Mouse (Mus musculus) liver, adult 2 months (tissue): ENCODE measurements around the gene Ifit3b. TPM values are rescaled to one million over a fixed set of nuclear protein-coding genes. Genes with fewer than 3 reads are reported as not detected.
"Not testable (repeated sequence)": the region's sequence is repeated elsewhere in the genome, so short reads cannot be mapped to it uniquely, and the experiment has no call there.

Experiments
- DNase-seq: peaks from one replicate; pipeline ENCODE4 v3.0.0-alpha.2; 2011; ENCODE audit warnings: low read depth, low spot score; ENCODE audit errors: extremely low read depth
- H3K27ac ChIP-seq: fragments of 200-500 bp; replicated peaks from 2 replicates; pipeline ENCODE4 v1.5.1; 2012; ENCODE audit warnings: low read depth, mild to moderate bottlenecking, control low read depth, inconsistent platforms, low read length; ENCODE audit not compliant: insufficient read depth
- H3K27me3 ChIP-seq: fragments of 200-500 bp; 2 replicates; pipeline ENCODE4 v1.6.1; 2012; ENCODE audit warnings: mild to moderate bottlenecking, moderate library complexity, low read length, inconsistent platforms; ENCODE audit not compliant: control insufficient read depth, insufficient read depth
- H3K36me3 ChIP-seq: fragments of 200-500 bp; 2 replicates; pipeline ENCODE4 v1.6.1; 2012; ENCODE audit warnings: low read length, inconsistent platforms; ENCODE audit not compliant: control insufficient read depth, insufficient read depth
- H3K4me1 ChIP-seq: fragments of 200-500 bp; 2 replicates; pipeline ENCODE4 v1.6.1; 2011; ENCODE audit warnings: low read length; ENCODE audit not compliant: control insufficient read depth, insufficient read depth
- H3K4me3 ChIP-seq: fragments of 200-500 bp; 2 replicates; pipeline ENCODE4 v1.5.1; 2011; ENCODE audit warnings: low read depth, mild to moderate bottlenecking, control low read depth, low read length, moderate library complexity; ENCODE audit not compliant: insufficient read depth
- H3K79me2 ChIP-seq: fragments of 200-500 bp; 2 replicates; pipeline ENCODE4 v1.6.1; 2012; ENCODE audit warnings: inconsistent platforms, mild to moderate bottlenecking, low read length, moderate library complexity; ENCODE audit not compliant: control insufficient read depth, insufficient read depth
- H3K9ac ChIP-seq: fragments of 200-500 bp; 2 replicates; pipeline ENCODE4 v1.6.1; 2012; ENCODE audit warnings: low read depth, mild to moderate bottlenecking, control low read depth, inconsistent platforms, low read length
- CTCF ChIP-seq: fragments of 200-500 bp; IDR thresholded peaks from 2 replicates; pipeline ENCODE4 v1.5.1; 2011; ENCODE audit warnings: low read depth, low read length, control low read depth
- POLR2A ChIP-seq: fragments of 200-500 bp; IDR thresholded peaks from 2 replicates; pipeline ENCODE4 v1.6.1; 2011; ENCODE audit warnings: low read length, control low read depth; ENCODE audit not compliant: insufficient read depth; ENCODE audit errors: extremely low read depth
- WGBS: fragments of 180-500 bp; shearing (Covaris S2); methylation state at CpG from one replicate; pipeline ENCODE4 v1.1.7; 2018; 5-methylcytosine and 5-hydroxymethylcytosine counted together
- polyA plus RNA-seq: library from polyadenylated mRNA; depleted of rRNA; stranded (reverse); fragments of >200 nt; gene quantifications from 2 replicates; pipeline ENCODE4 v1.2.3, GENCODE M21; 2012
- total RNA-seq: library from RNA; depleted of rRNA; stranded (reverse); fragments of >200 nt; gene quantifications from 2 replicates; pipeline ENCODE4 v1.2.3, GENCODE M21; 2014

Gene Ifit3b
- total and polyA plus RNA-seq, 2 experiments: 1.8 to 9.7 TPM

DNA sequence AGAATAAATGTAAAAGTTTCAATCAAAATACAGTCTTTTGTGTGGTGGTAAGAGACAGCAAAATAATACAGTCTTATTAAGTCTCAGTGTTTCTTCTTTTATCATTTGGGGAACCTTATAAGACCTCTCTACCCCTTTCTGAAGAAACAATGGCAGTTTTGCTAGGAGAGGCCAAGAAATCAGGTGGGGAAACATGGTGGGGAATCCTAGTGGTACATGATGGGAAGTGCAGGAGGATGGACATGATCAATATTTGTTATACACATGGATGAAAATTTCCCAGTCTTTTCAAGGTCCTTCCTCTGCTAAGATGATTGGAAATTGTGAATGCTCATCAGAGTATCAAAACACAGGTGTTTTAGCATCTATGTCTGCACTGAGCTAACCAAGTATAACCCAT is 18.8 kb upstream of the Ifit3b start:
- Histone ChIP-seq H3K79me2 (no peaks in the 10 kb centered on the region), H3K9ac (no peak overlapping the region), H3K4me3 (no peak overlapping the region), H3K4me1 (0 out of 2 replicates have a peak, but pooled peaks cover 2% of the 10 kb centered on the region), H3K27ac (no peak overlapping the region), H3K36me3 (no peaks in the 10 kb centered on the region), H3K27me3 (no peaks in the 10 kb centered on the region)
- no peak for TF ChIP-seq CTCF
- no peak for TF ChIP-seq POLR2A
- DNase-seq: no peak

DNA sequence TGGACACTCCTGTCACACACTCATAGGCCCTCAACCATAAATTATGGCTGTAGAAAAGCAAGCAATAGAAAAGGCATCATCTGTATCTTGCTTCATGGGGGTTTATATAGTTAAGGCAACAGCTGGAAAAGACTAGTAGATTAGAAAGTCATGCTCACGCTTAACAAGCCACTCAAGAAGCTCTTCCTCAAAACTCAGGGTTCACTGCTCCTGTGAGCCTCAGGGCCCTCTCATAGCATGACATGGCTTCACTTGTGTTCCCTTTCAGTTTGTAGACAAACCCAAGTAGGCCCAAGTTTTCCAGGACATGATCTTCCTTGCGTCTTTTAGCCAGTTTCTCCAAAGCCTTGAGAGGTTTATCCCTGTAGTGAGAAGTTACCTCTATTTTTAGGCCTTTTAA is 14.3 kb upstream of the Ifit3b start:
- no peaks in the 10 kb centered on the region for H3K27me3 ChIP-seq
- 92% methylated on average over 2 of the region's 2 CpGs for WGBS
- H3K36me3 ChIP-seq: no peaks in the 10 kb centered on the region
- H3K9ac ChIP-seq: no peak overlapping the region
- H3K4me3 ChIP-seq: no peak overlapping the region
- no peaks in the 10 kb centered on the region for H3K79me2 ChIP-seq
- TF ChIP-seq POLR2A (no peak), CTCF (no peak)
- no peaks in the 10 kb centered on the region; the same call in 1 of the 2 replicates for H3K4me1 ChIP-seq
- DNase-seq: no peak
- H3K27ac ChIP-seq: no peak overlapping the region

DNA sequence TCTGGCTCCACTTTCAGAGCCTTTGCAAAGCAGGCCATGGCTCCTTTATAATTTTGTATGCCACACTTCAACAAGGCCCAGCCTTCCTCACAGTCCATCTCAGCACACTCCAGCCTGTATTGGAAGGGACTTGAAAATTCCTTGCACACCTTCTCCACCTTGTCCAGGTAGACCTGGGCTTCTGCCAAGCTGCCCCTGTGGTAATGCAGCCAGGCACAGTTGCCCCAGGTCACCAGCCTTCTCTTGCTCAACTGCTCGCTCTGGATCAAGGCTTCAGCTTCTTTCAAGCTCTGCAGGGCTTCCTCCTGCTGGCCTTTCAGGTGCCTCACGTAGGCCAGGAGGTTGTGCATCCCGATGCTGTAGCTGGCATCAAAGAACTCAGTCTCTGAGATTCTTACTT is 13.2 kb upstream of the Ifit3b start:
- DNase-seq, H3K79me2 ChIP-seq, H3K4me3 ChIP-seq, H3K27ac ChIP-seq, H3K9ac ChIP-seq, H3K27me3 ChIP-seq, H3K36me3 ChIP-seq, H3K4me1 ChIP-seq: not testable (repeated sequence)
- WGBS: 91% methylated on average over 3 of the region's 3 CpGs

DNA sequence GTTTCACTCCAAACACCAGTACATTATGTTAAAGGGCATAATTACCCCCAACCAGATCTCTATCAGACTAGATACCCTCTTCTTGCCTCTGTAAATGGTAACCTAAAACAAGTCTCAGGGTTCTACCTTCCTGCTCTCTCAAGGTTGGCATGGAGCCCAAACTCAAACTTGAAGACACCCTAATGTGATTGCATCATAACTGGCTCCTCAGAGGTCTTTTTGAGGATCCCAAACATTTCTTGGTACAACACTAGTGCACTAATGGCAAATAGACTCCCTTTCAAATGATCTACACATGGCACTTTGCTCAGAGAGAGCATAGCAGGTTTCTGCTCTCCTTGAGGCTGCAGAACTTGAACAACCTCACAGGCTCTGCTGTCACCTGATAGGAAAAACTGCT is 11.0 kb upstream of the Ifit3b start:
- TF ChIP-seq POLR2A (no peak), CTCF (no peak)
- Histone ChIP-seq H3K27me3 (no peaks in the 10 kb centered on the region), H3K36me3 (no peaks in the 10 kb centered on the region), H3K79me2 (no peaks in the 10 kb centered on the region), H3K4me3 (no peak overlapping the region), H3K9ac (no peak overlapping the region), H3K4me1 (no peaks in the 10 kb centered on the region; the same call in 1 of the 2 replicates), H3K27ac (no peak overlapping the region)
- no peak for DNase-seq

DNA sequence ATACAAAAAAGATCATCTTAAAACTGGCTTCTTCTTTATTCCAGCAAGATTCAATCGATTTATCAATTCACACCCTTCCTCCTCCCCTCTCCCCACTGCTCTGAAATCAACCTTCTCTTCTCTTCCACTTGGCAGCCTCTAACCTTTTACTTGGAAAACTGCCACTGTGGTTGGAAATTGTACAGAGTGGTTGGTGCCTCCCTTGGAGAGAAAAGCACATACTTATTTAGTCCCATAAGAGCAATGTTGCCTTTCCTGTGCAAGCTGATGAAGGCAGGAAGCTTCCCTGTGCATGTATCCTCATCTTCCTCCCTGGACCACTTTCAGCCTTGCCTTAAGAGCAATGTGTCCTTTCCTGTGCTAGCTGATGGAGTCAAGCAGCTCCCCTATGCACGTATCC is 9.4 kb upstream of the Ifit3b start:
- no peak overlapping the region for H3K9ac ChIP-seq
- no peaks in the 10 kb centered on the region for H3K36me3 ChIP-seq
- 53% methylated on average over 2 of the region's 2 CpGs for WGBS
- H3K27ac ChIP-seq: no peak overlapping the region
- no peak overlapping the region for H3K4me3 ChIP-seq
- no peaks in the 10 kb centered on the region for H3K27me3 ChIP-seq
- H3K79me2 ChIP-seq: no peaks in the 10 kb centered on the region
- no peaks in the 10 kb centered on the region; the same call in 1 of the 2 replicates for H3K4me1 ChIP-seq
- TF ChIP-seq CTCF: no peak
- no peak for TF ChIP-seq POLR2A
- peak; percentile 66 for DNase-seq

DNA sequence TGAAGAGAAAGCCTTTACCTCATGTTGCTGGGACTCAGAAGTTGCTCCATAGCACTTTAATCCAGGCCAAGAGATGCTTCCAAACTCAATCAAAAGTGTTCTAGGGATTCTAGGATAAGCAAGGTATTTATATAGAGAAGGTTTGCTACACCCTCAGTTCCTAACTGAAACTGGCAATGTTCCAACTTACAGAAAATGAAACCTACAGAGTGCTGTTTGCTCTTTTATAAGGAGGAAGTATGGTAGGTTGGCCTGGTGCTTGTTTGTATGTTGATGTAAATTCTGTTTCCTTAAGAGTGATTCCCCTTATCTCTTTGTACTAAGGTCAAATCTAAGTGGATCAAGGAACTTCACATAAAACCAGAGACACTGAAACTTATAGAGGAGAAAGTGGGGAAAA is 8.5 kb upstream of the Ifit3b start:
- DNase-seq: peak; percentile 44
- H3K79me2 ChIP-seq, H3K36me3 ChIP-seq, H3K4me1 ChIP-seq, H3K27ac ChIP-seq, H3K4me3 ChIP-seq, H3K9ac ChIP-seq, H3K27me3 ChIP-seq: not testable (repeated sequence)

DNA sequence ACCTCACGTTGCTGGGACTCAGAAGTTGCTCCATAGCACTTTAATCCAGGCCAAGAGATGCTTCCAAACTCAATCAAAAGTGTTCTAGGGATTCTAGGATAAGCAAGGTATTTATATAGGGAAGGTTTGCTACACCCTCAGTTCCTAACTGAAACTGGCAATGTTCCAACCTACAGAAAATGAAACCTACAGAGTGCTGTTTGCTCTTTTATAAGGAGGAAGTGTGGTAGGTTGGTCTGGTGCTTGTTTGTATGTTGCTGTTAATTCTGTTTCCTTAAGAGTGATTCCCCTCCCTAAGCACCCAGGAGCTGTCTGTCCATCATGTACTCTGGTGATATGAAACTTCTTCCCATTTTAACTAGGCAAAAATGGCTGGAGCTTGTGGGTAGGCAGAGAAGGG is 5.9 kb upstream of the Ifit3b start, which contains the start of gene Ifit1bl1:
Gene Ifit1bl1 (minus strand): TSS at position 69 of the 400 bp plus-strand sequence.
- peak; percentile 46 for DNase-seq

More for the DNA sequence above, 5.9 kb upstream of the Ifit3b start, which contains the start of gene Ifit1bl1:
- not testable (repeated sequence) for H3K9ac ChIP-seq, H3K4me3 ChIP-seq, H3K27me3 ChIP-seq, H3K79me2 ChIP-seq, H3K27ac ChIP-seq, H3K36me3 ChIP-seq, H3K4me1 ChIP-seq
- WGBS: 79% methylated on average over 1 of the region's 1 CpGs
